Mouse (Mus musculus): ENCODE measurements around the gene Afap1l2. TPM values are rescaled to one million over a fixed set of nuclear protein-coding genes. Genes with fewer than 3 reads are reported as not detected.

The Afap1l2 gene
- total and polyA plus RNA-seq, 2 experiments from 2014 or later: 8.1 to 15.3 TPM

DNA sequence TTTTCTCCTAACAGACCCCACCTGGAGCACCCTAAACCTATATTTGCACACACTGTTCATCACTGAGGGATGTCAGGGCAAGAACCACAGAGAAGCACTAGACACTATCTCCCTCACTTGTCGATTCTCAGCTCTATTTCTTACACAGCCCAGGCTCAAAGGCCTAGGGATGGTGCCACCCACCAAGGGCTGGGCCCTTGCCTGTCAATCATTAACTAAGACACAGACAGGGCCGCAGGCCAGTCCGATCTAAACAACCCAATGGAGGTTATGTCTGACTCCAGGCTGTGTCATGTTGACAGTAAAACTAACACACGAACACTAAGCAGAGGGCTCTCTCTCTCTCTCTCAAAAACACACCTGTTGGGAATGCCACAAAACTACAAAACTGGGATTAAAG lies 9.7 kb downstream of the Afap1l2 start:
- no peaks in the 10 kb centered on the region for H3K27me3 ChIP-seq (ENCODE audit: insufficient read depth, low read length)
- no peak for DNase-seq (ENCODE audit: low spot score)
- no peak overlapping the region for H3K9ac ChIP-seq (replicated peaks; ENCODE audit: low read length, poor library complexity, severe bottlenecking)
- 82% methylated on average over 4 of the region's 4 CpGs for WGBS
- H3K4me1 ChIP-seq (ENCODE audit: insufficient read depth, low read length): peaks cover 5% of the 10 kb centered on the region; the same call in 1 of the 2 replicates
- no peaks in the 10 kb centered on the region for H3K36me3 ChIP-seq (ENCODE audit: insufficient read depth, low read length)
- no peak for TF ChIP-seq CTCF (IDR thresholded peaks at IDR 0.05)
- no peaks in the 10 kb centered on the region for H3K9me3 ChIP-seq (ENCODE audit: low read length)
- H3K27ac ChIP-seq (ENCODE audit: low read depth, low read length): no peak overlapping the region
- H3K4me2 ChIP-seq (ENCODE audit: low read depth, low read length, poor library complexity, severe bottlenecking): no peak overlapping the region
- H3K4me3 ChIP-seq (ENCODE audit: low read depth, low read length): no peak overlapping the region
- ATAC-seq (ENCODE audit: low FRiP score): no peak

- H3K9me3 ChIP-seq (ENCODE audit: low read length): no peaks in the 10 kb centered on the region
- no peak overlapping the region for H3K4me3 ChIP-seq (ENCODE audit: low read depth, low read length)
- no peaks in the 10 kb centered on the region for H3K36me3 ChIP-seq (ENCODE audit: insufficient read depth, low read length)
- peak overlapping the region; percentile 21; the same call in 1 of the 2 replicates for H3K27ac ChIP-seq (ENCODE audit: low read depth, low read length)
- ATAC-seq (ENCODE audit: low FRiP score) (peak; percentile 74; the same call in 1 of the 2 replicates), DNase-seq (ENCODE audit: low spot score) (peak; percentile 59)
- peaks cover 5% of the 10 kb centered on the region; the same call in 1 of the 2 replicates for H3K4me1 ChIP-seq (ENCODE audit: insufficient read depth, low read length)
- peak overlapping the region; percentile 13 for H3K4me2 ChIP-seq (ENCODE audit: low read depth, low read length, poor library complexity, severe bottlenecking)
- TF ChIP-seq CTCF (IDR thresholded peaks at IDR 0.05): peak; percentile 54
- H3K27me3 ChIP-seq (ENCODE audit: insufficient read depth, low read length): no peaks in the 10 kb centered on the region
- 5% methylated on average over 10 of the region's 10 CpGs for WGBS
- 0 out of 2 replicates have a peak overlapping the region, but pooled peaks have one; percentile 33 for H3K9ac ChIP-seq (replicated peaks; ENCODE audit: low read length, poor library complexity, severe bottlenecking)
These were observed 10.8 kb downstream of the Afap1l2 start for GRCm38 (mm10) chr19:56997164-56997599.

DNA sequence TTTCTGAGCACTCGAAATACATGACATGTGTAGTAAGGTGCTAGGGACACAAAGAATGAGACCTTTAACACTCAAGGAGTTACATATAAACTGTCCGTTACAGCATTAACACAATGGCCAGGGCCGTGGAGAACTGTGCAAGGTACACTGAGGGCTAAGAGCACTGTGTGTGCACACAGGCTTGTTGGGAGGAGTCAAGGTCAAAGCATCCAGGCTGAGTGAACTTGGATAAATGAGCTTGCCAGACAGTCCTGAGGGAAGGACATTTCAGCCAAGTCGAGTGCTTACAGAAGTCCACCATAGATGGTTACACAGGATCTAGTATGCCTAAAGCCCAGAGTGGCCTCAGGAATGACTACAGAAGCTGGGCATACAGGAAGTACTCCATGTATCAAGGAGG lies 12.6 kb downstream of the Afap1l2 start:
- 92% methylated on average over 4 of the region's 4 CpGs for WGBS
- H3K36me3 ChIP-seq (ENCODE audit: insufficient read depth, low read length): no peaks in the 10 kb centered on the region

GRCm38 (mm10) chr19:56994653-56995052 lies 13.4 kb downstream of the Afap1l2 start:
- H3K9me3 ChIP-seq (ENCODE audit: low read length): no peaks in the 10 kb centered on the region
- no peak overlapping the region for H3K4me3 ChIP-seq (ENCODE audit: low read depth, low read length)
- WGBS: 64% methylated on average over 4 of the region's 4 CpGs
- H3K4me1 ChIP-seq (ENCODE audit: insufficient read depth, low read length): peaks cover 13% of the 10 kb centered on the region; the same call in 1 of the 2 replicates
- H3K36me3 ChIP-seq (ENCODE audit: insufficient read depth, low read length): no peaks in the 10 kb centered on the region
- no peak overlapping the region for H3K4me2 ChIP-seq (ENCODE audit: low read depth, low read length, poor library complexity, severe bottlenecking)
- TF ChIP-seq CTCF (IDR thresholded peaks at IDR 0.05): no peak
- DNase-seq (ENCODE audit: low spot score) (no peak), ATAC-seq (ENCODE audit: low FRiP score) (no peak)
- H3K27ac ChIP-seq (ENCODE audit: low read depth, low read length): no peak overlapping the region; the same call in 1 of the 2 replicates
- H3K27me3 ChIP-seq (ENCODE audit: insufficient read depth, low read length): no peaks in the 10 kb centered on the region; the same call in 1 of the 2 replicates
- H3K9ac ChIP-seq (replicated peaks; ENCODE audit: low read length, poor library complexity, severe bottlenecking): no peak overlapping the region

More for the DNA sequence above, 12.6 kb downstream of the Afap1l2 start:
- no peak for ATAC-seq (ENCODE audit: low FRiP score)
- Histone ChIP-seq H3K4me3 (ENCODE audit: low read depth, low read length) (no peak overlapping the region), H3K9ac (replicated peaks; ENCODE audit: low read length, poor library complexity, severe bottlenecking) (no peak overlapping the region), H3K9me3 (ENCODE audit: low read length) (no peaks in the 10 kb centered on the region), H3K27me3 (ENCODE audit: insufficient read depth, low read length) (no peaks in the 10 kb centered on the region), H3K4me2 (ENCODE audit: low read depth, low read length, poor library complexity, severe bottlenecking) (no peak overlapping the region), H3K27ac (ENCODE audit: low read depth, low read length) (no peak overlapping the region), H3K4me1 (ENCODE audit: insufficient read depth, low read length) (peaks cover 13% of the 10 kb centered on the region; the same call in 1 of the 2 replicates)
- DNase-seq (ENCODE audit: low spot score): no peak
- no peak for TF ChIP-seq CTCF (IDR thresholded peaks at IDR 0.05)

DNA sequence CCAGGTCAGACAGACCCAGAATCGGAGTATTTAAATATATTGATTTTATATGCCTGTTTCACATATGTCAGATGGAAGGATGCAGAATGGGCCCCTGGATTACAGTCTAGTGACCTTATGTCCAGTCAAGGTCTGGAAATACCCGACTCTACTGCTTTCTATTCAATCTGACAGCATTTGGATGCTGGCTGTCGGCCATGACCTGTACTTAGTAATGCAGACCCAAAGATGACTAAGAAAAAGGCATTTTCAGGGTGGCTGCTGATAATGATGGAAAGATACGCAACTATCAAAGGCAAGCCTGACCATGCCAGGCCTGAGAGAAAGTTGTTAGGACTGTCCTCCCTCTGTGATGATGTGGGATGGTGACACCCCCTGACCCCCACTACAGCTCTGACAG lies 14.3 kb downstream of the Afap1l2 start:
- no peak overlapping the region for H3K9ac ChIP-seq (replicated peaks; ENCODE audit: low read length, poor library complexity, severe bottlenecking)
- no peak for TF ChIP-seq CTCF (IDR thresholded peaks at IDR 0.05)
- H3K9me3 ChIP-seq (ENCODE audit: low read length): no peaks in the 10 kb centered on the region
- no peak overlapping the region for H3K27ac ChIP-seq (ENCODE audit: low read depth, low read length)
- H3K4me1 ChIP-seq (ENCODE audit: insufficient read depth, low read length): peaks cover 13% of the 10 kb centered on the region; the same call in 1 of the 2 replicates
- WGBS: 77% methylated on average over 4 of the region's 4 CpGs
- no peak overlapping the region for H3K4me2 ChIP-seq (ENCODE audit: low read depth, low read length, poor library complexity, severe bottlenecking)
- ATAC-seq (ENCODE audit: low FRiP score): no peak
- no peaks in the 10 kb centered on the region for H3K36me3 ChIP-seq (ENCODE audit: insufficient read depth, low read length)
- H3K27me3 ChIP-seq (ENCODE audit: insufficient read depth, low read length): no peaks in the 10 kb centered on the region; the same call in 1 of the 2 replicates
- no peak for DNase-seq (ENCODE audit: low spot score)
- no peak overlapping the region for H3K4me3 ChIP-seq (ENCODE audit: low read depth, low read length)

DNA sequence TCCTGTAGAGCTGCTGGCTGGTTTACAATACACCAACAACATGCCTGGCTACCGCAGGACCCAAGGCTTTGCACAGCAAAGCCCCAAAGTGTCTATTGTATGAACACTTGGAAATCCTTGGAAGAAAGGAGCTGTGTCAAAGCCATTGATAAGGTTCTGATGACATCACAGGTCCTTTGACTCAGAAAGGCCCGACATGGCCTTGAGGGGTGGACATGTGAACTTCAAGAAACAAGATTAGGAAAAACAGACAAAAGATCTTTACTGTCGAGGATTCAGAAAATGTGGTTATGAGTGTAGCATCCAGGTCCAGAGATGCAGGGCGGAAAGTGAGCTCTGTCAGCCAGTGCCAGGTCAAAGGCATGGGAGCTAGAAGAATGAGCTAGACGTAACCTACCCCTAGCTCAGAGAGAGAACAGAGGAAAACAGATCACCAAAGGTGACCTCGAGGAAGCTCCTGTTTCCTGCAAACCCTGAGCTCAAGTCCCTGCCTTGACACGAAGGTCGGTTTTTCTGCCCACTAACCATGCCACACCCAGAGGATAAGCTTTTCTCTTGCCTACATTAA lies 15.0 kb downstream of the Afap1l2 start:
- Histone ChIP-seq H3K9me3 (ENCODE audit: low read length) (no peaks in the 10 kb centered on the region), H3K4me2 (ENCODE audit: low read depth, low read length, poor library complexity, severe bottlenecking) (no peak overlapping the region), H3K4me1 (ENCODE audit: insufficient read depth, low read length) (peaks cover 13% of the 10 kb centered on the region; the same call in 1 of the 2 replicates), H3K27me3 (ENCODE audit: insufficient read depth, low read length) (no peaks in the 10 kb centered on the region; the same call in 1 of the 2 replicates), H3K4me3 (ENCODE audit: low read depth, low read length) (no peak overlapping the region), H3K36me3 (ENCODE audit: insufficient read depth, low read length) (no peaks in the 10 kb centered on the region), H3K9ac (replicated peaks; ENCODE audit: low read length, poor library complexity, severe bottlenecking) (no peak overlapping the region), H3K27ac (ENCODE audit: low read depth, low read length) (no peak overlapping the region)
- TF ChIP-seq CTCF (IDR thresholded peaks at IDR 0.05): no peak
- DNase-seq (ENCODE audit: low spot score) (no peak), ATAC-seq (ENCODE audit: low FRiP score) (no peak)
- WGBS: 61% methylated on average over 8 of the region's 8 CpGs

All from midbrain, postnatal 0 days (tissue).